Mouse (Mus musculus): ENCODE measurements around the gene Cyth1.

DNA sequence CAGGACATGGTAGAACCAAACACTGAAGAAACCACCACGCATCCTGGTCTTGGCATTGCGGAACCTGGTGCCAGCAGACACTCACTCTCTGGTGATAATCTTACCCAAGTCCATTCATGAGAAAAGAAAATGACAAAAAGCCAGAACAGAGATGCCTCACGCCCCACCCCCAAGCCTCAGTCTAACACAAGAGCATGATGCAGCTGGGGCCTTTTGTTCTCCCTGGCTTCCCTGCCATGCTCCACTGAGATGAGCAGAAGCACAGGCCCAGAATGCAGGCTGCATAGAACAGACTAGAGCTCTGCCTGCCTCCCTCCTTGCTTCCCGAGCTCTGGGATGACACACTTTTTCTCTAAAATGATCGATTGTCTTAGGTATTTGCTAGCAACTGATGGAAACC is 14.8 kb upstream of the Cyth1 start:
- TF ChIP-seq GATA1 (IDR thresholded peaks at IDR 0.05; ENCODE audit: borderline replicate concordance, low read length): no peak
- no peak for TF ChIP-seq FLI1 (IDR thresholded peaks at IDR 0.05; ENCODE audit: low read length)
